Mouse (Mus musculus): ENCODE data around the gene Irak4.
A peak's percentile ranks its signal among the peaks of the same experiment; 100 is the strongest.

Gene Irak4

DNA sequence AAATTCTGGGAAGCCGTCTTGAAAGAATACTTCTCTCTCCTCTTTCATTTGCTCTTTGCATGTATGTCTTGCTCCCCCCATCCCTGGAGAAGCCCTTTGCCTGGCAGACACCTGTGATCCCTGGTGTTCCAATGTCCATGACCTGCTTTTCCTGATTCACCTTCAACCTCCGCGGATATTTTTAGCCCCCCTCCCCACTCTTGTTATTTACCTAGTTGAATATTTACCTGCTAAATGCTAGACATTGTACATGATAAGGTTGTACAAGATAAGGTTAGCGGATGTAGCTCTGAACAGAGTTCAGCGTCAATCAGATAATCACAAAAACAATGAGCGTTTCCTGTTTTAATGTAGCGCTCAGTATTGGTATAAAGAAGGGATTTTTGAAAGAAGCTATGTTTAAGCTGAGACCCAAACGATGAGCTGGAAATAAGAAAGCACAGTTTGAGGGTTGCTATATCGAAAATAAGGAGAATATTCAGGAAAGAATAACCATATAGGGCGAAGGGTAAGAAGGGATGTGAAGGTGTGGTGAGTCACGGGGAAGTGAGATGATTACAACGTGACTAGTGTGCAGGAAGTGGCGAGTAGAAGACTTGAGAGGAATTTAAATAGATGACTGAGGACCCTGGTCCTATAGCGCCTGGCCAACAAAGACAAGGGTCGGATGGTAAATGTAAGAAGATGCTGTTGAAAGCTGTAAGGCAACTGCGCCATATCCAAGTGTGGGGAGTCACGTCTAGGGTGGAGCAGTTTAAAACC lies 15.6 kb downstream of the Irak4 start:
- DNase-seq (ENCODE audit: low read depth, low spot score), result no peak

- no peak for DNase-seq (ENCODE audit: low read depth, low spot score)
These were observed 21.5 kb downstream of the Irak4 start for GRCm38 (mm10) chr15:94564909-94565308.

GRCm38 (mm10) chr15:94565854-94566253 lies 22.4 kb downstream of the Irak4 start:
- DNase-seq (ENCODE audit: low read depth, low spot score), result no peak

- no peak for DNase-seq (ENCODE audit: low read depth, low spot score)
These were observed 25.2 kb downstream of the Irak4 start for GRCm38 (mm10) chr15:94568496-94569182.

GRCm38 (mm10) chr15:94571501-94571900 lies 28.1 kb downstream of the Irak4 start:
- no peak for DNase-seq (ENCODE audit: low read depth, low spot score)

- DNase-seq (ENCODE audit: low read depth, low spot score), result no peak
These were observed 29.3 kb downstream of the Irak4 start for GRCm38 (mm10) chr15:94572746-94573145.

GRCm38 (mm10) chr15:94574566-94575268 lies 31.3 kb downstream of the Irak4 start:
- DNase-seq (ENCODE audit: low read depth, low spot score), result no peak

DNA sequence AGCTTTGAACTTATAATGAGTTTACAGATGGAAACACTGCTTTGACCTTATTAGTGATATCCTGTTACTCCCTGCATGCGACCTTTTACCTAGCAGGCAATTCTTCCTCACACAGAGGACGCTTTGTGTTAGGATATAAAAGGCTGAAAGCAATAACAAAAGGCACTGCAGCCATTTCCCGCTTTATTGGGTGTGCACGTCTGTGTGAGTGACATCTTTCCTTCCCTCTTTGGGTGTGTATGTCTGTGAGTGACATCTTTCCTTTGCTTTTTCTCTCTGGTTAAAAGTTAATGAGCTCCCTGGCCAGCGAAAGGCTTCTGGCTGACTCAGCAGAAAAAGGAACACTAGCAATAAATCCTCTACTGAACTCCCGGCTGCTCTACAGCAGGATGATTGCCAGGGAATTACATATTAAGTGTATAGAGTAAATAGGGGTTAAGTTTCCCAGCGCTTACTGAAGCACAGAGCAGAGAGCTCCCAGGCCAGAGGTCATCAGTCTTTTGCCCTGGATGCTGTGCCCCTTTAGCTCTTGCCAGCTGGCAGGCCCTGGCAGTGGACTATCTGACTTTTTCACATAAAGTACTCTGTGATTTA lies 38.7 kb downstream of the Irak4 start:
- DNase-seq (ENCODE audit: low read depth, low spot score), result no peak

DNA sequence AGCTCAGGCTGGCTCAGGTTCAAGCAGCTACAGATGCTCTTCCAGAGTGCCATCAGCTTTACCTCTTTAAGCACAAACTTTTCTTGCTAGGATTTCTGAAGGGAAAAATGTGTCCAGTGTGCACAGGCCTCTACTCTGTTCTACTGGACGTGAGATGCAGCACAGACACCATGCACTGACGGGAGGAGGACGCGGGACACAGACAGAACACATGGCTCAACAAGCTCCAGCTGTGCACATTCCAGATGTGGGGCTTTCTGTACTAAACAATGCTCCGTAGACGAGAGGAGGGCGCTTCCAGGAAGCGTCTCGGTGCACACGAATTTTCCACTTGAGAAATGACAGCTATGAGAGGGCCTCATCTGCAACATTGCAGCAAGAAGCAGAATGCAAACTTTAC lies 39.7 kb downstream of the Irak4 start:
- DNase-seq (ENCODE audit: low read depth, low spot score), result no peak

DNA sequence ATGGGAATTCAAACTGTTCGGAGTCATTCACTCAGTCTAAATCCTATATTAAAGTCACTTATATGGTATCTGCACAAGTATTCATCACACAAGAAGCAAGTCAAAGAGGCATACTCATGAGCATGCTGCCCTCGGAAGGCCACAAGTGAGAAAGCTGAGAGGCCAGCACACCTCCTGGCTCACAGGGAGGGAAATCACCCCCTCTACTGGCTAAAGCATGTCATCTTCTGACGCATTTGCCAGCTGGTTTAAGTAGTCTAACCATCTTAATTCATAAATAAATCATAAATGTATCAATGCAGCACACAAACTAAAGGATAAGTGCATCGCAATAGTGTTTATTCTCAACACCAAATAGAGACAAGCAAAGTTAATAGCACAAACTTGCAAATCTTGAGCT lies 41.3 kb downstream of the Irak4 start:
- no peak for DNase-seq (ENCODE audit: low read depth, low spot score)

GRCm38 (mm10) chr15:94587826-94588715 lies 44.6 kb downstream of the Irak4 start:
- no peak for DNase-seq (ENCODE audit: low read depth, low spot score)

DNA sequence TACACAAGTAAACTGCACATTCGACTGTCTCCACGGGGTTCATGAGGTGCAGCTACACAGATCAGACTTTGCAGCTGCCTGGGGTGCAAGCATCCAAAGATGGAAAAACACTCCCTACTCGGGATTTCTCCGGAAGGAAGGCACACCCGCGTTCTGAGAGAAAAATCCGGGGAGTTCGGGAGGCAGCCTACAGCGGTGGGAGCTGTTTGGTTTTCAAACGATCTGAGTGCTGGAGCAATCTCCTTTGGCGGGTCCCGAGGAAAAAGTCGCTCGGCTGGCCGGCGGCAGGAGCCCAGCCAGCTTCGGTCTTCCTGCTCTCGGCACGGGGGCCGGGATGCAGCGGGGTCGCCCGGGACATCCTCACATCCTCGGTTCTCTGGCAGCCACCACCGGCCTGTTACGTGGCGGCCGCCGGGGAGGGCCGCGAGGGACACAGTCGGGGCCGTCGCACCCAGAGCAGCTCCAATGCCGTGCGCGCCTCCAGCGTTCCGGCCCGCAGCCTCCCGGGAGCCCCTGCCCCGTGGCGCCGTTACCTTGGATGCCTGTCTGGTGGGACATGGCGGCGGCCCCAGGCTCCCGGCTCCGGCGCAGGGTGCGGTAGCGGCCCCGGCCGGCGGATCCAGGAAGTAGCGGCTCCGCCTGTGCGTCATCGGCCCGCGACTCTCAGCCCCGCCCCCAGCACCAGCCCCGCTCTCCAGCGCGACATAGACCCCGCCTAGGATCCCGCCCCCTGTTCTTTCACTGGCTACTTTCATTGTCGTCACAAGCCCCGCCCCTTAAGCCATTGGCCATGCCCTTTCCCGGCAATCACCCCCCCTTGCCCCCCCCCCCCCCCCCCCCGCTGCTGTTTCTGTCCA lies 46.0 kb downstream of the Irak4 start, which contains the start of gene Twf1:
Twf1 (minus strand) TSS at position 671 of the 857 bp plus-strand sequence.
- DNase-seq (ENCODE audit: low read depth, low spot score), result peak; percentile 92

DNA sequence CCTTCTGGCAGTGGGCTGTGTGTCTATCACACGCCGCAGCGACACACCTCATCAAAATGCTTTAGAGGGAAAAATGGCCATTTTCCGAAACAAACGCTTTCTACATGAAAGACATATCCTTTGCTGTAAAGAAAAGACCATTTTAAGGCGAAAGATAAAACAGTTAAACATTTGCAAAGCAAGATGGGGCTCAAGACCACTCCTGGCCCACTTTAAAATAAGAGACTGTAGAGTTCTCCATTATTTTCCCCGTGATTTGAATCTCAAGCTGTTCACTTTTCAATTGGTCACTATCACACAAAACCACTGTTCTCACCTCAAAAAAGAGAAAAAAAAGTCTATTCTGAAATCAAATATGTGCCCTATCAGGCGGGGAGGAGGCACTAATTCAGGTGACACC lies 46.6 kb downstream of the Irak4 start:
- no peak for DNase-seq (ENCODE audit: low read depth, low spot score)

DNA sequence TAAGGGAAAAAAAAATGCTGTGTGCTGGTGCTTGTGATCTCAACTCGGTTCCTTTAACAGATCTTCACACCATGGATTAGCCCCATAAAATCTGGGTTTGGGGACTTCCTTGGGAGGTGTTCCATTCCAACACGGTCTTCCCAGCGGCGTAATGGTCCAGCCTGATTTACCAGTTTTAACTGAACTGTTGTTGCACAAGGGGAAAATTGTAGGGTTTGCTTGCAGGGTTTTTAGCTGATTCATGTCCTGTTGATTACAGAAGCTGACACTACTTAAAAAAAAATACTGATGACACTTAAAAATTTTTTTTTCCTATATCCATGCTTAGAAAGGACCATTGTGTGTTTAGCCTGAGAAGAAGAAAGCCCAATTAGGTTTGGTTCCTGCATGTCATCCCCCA lies 47.9 kb downstream of the Irak4 start:
- no peak for DNase-seq (ENCODE audit: low read depth, low spot score)

DNA sequence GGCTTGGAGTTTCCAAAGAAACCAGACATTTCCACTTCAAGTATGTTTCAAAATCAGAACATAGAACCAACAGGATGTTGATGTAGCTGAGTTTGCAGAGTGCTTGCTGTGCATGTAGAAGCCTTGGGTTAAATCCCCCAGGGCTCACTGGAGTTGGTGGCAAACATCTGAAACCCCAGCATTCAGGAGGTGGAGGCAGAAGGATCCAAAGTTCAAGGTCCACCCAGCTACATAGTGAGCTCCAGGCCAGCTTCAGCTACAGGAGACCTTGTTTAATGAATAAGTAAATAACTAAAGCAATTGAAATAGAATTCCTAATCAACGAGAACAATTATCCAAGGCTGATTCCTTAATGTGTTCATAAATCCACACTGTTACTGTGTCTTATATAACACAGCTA lies 50.1 kb downstream of the Irak4 start:
- DNase-seq (ENCODE audit: low read depth, low spot score), result no peak

DNA sequence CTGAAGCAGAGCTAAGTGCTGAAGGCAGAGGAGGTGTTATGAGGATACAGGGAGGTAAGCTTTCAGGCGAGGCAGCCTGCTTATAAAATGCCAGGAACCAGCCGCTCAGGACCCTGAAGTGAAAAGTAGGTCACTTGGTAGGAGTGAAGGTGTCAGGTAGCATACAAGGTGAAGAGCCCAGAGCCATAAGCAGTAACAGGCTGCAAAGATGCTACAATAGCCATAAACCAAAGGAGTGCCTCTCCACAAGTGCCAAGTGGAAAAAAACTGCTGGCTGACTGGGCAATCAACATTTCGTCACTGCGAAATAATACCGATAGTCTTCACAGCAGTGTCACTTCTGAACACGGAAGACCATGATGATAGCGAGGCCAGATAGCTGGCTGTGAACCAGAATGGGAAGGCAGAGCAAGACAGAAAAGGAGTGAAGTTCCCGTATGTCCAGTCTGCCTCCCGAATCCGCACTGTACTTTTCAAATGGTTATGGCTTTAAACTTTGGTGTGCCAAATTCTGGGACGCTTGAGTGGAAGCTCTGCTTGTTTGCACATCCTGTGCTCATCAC lies 56.8 kb downstream of the Irak4 start:
- no peak for DNase-seq (ENCODE audit: low read depth, low spot score)

GRCm38 (mm10) chr15:94601339-94601738 lies 57.9 kb downstream of the Irak4 start:
- DNase-seq (ENCODE audit: low read depth, low spot score), result no peak

- no peak for DNase-seq (ENCODE audit: low read depth, low spot score)
These were observed 59.0 kb downstream of the Irak4 start for GRCm38 (mm10) chr15:94602441-94602840.

DNA sequence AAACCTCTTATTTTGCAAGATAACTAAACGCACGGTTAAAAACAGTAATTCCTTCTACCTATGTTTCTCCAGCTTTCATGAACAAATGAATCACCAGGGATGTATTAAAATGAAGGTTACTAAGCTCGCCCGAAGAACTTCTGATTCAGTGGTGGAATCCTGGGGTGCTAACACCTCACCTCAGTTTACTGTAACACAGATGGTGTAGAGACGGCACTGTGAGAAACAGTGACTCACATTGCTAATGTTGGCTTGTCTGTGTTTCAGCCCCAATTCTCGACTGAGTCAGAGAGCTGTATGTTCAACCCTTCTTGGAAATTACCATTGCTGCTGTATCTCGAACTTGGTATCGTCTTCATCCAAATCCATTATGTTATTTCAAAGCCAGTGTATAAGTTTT lies 64.3 kb downstream of the Irak4 start:
- no peak for DNase-seq (ENCODE audit: low read depth, low spot score)

DNA sequence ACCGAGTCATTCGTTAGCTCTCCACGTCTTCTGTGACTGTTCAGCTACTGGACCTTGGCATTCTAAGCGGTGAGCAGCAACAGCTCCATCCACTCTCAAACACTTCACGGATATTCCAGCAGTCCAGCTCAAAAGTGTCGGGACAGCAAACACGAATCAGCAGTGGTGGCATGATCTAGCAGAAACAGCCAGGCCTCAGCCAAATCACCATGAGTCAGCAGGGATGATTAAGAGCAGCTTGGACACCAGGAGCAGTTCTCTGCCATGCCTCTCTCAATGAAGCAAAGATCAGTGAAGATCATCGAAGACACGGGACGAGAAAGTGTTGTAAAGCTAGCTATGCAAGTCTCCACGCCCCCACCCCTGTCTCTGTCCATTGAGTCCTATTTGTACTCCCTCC lies 72.6 kb downstream of the Irak4 start:
- no peak for DNase-seq (ENCODE audit: low read depth, low spot score)
